In genomic region chr3:157848503-157848902, GRCm38 (mm10) we compare ENCODE assay signal across 15 mouse cellular contexts.
A peak's percentile ranks its signal among the peaks of the same experiment; 100 is the strongest.
DNase-seq lines count a peak whose midpoint lies in the region; ATAC-seq and TF ChIP-seq lines count a peak whose summit lies in the region.
"Had no signal": no experiment of that assay in that cellular context is flagged by ENCODE, and none has a peak within 500 bp of the region (broad histone marks: within the 10 kb centered on the region; RNA-seq: fewer than 3 reads in every experiment).

No protein-coding gene starts in this region.

- peak; percentile 53 for DNase-seq in adrenal gland, adult 2 months
- DNase-seq in adrenal gland, adult 18-20 months (ENCODE audit: low spot score in 2 of 2), result no peak
- DNase-seq in adrenal gland, postnatal 14 days, result peak; percentile 21
- DNase-seq in layer of hippocampus, adult 9-10 months (ENCODE audit: low spot score), result no peak
- no peak for DNase-seq in liver
- DNase-seq: cerebellum, adult 18-20 months; gastrocnemius, postnatal 10 days had no signal

- WGBS in intestine, embryonic 15.5 days, result 34% methylated on average over 2 of the region's 2 CpGs
- WGBS in intestine, postnatal 0 days, result 41% methylated on average over 2 of the region's 2 CpGs
- 40% methylated on average over 2 of the region's 2 CpGs for WGBS in intestine, embryonic 16.5 days

- no peaks in the 10 kb centered on the region for H3K9me3 ChIP-seq in intestine, embryonic 15.5 days
- no peaks in the 10 kb centered on the region for H3K9me3 ChIP-seq in intestine, postnatal 0 days (ENCODE audit: control insufficient read depth)
- no peaks in the 10 kb centered on the region for H3K9me3 ChIP-seq in intestine, embryonic 16.5 days (ENCODE audit: control insufficient read depth, low read length)
- H3K9me3 ChIP-seq: embryonic facial prominence, embryonic 13.5 days; liver, embryonic 15.5 days had no signal

- H3K27me3 ChIP-seq in intestine, embryonic 15.5 days (replicated peaks), result no peaks in the 10 kb centered on the region
- no peaks in the 10 kb centered on the region for H3K27me3 ChIP-seq in intestine, postnatal 0 days (replicated peaks; ENCODE audit: control insufficient read depth, insufficient read depth, low read length)
- no peaks in the 10 kb centered on the region for H3K27me3 ChIP-seq in intestine, embryonic 16.5 days (replicated peaks; ENCODE audit: control insufficient read depth, insufficient read depth, low read length)
- H3K27me3 ChIP-seq: embryonic facial prominence, embryonic 13.5 days; liver, embryonic 15.5 days had no signal

- no peak overlapping the region for H3K4me3 ChIP-seq in intestine, embryonic 15.5 days (replicated peaks)
- H3K4me3 ChIP-seq in intestine, postnatal 0 days (ENCODE audit: low read depth, low read length), result no peak overlapping the region
- no peak overlapping the region for H3K4me3 ChIP-seq in intestine, embryonic 16.5 days (ENCODE audit: low read length)
- H3K4me3 ChIP-seq: embryonic facial prominence, embryonic 13.5 days; liver, embryonic 15.5 days; myocyte had no signal

- H3K9ac ChIP-seq in intestine, embryonic 15.5 days, result no peak overlapping the region
- no peak overlapping the region for H3K9ac ChIP-seq in intestine, postnatal 0 days (ENCODE audit: low read depth, low read length)
- no peak overlapping the region for H3K9ac ChIP-seq in intestine, embryonic 16.5 days (ENCODE audit: low read depth, low read length)
- H3K9ac ChIP-seq: embryonic facial prominence, embryonic 13.5 days; liver, embryonic 15.5 days had no signal

- ATAC-seq in intestine, embryonic 15.5 days, result peak; percentile 69
- ATAC-seq in intestine, postnatal 0 days, result no peak
- ATAC-seq in intestine, embryonic 16.5 days, result peak; percentile 74
- ATAC-seq: forebrain, embryonic 14.5 days had no signal

- TF ChIP-seq CTCF in intestine, postnatal 0 days (IDR thresholded peaks at IDR 0.05; ENCODE audit: low read depth), result no peak

- H3K4me2 ChIP-seq in intestine, embryonic 15.5 days (replicated peaks), result no peak overlapping the region
- H3K4me2 ChIP-seq in intestine, postnatal 0 days (replicated peaks; ENCODE audit: low read depth), result no peak overlapping the region
- H3K4me2 ChIP-seq in intestine, embryonic 16.5 days (ENCODE audit: low read depth, low read length), result no peak overlapping the region
- H3K4me2 ChIP-seq: embryonic facial prominence, embryonic 13.5 days; liver, embryonic 15.5 days had no signal

- no peaks in the 10 kb centered on the region for H3K36me3 ChIP-seq in intestine, embryonic 15.5 days
- H3K36me3 ChIP-seq in intestine, postnatal 0 days (ENCODE audit: control insufficient read depth, insufficient read depth), result no peaks in the 10 kb centered on the region
- no peaks in the 10 kb centered on the region for H3K36me3 ChIP-seq in intestine, embryonic 16.5 days (ENCODE audit: control insufficient read depth, insufficient read depth, low read length)
- H3K36me3 ChIP-seq: embryonic facial prominence, embryonic 13.5 days; liver, embryonic 15.5 days had no signal

- H3K27ac ChIP-seq in intestine, embryonic 15.5 days, result no peak overlapping the region
- no peak overlapping the region for H3K27ac ChIP-seq in intestine, postnatal 0 days (ENCODE audit: low read depth, low read length)
- H3K27ac ChIP-seq in intestine, embryonic 16.5 days (ENCODE audit: low read length), result no peak overlapping the region
- H3K27ac ChIP-seq: embryonic facial prominence, embryonic 13.5 days; liver, embryonic 15.5 days; macrophage had no signal

- H3K4me1 ChIP-seq in intestine, embryonic 15.5 days (replicated peaks), result no peaks in the 10 kb centered on the region
- H3K4me1 ChIP-seq in intestine, postnatal 0 days (replicated peaks; ENCODE audit: control insufficient read depth, insufficient read depth, low read length), result no peaks in the 10 kb centered on the region
- no peaks in the 10 kb centered on the region for H3K4me1 ChIP-seq in intestine, embryonic 16.5 days (ENCODE audit: control insufficient read depth, insufficient read depth, low read length)
- H3K4me1 ChIP-seq: embryonic facial prominence, embryonic 13.5 days; liver, embryonic 15.5 days had no signal

Comparison
In these comparisons a context has a peak if more than half of its experiments do, and no peak if none do; other contexts are left out.
1. DNase-seq: peak in adrenal gland, adult 2 months (single experiment) and adrenal gland, postnatal 14 days (single experiment); none in adrenal gland, adult 18-20 months (0 of 2), layer of hippocampus, adult 9-10 months (single experiment) and liver (single experiment).